Mouse (Mus musculus): ENCODE measurements around the gene 1700034J05Rik.

DNA sequence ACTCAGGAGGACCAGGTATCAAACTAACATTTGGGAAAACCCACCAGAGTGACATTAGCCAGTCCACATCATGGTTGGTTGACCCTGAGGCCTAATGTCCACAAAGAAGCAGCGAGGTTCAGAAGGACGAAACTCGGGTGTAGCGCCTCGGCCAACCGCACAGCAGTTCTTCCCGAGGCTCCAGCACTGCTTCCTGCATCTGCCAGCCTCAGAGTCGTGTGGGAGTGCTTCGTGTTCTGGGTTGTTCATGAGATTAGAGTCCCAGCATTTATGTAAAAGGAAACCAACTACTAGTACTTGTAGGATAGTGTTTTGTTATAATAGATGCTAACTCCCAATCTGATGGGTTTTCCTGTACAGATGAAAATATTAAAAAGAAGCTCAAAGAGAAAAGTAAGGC, 45.1 kb upstream of the 1700034J05Rik start:
- no peak for TF ChIP-seq POLR2A (IDR thresholded peaks at IDR 0.05; ENCODE audit: insufficient read depth, low read length)
- TF ChIP-seq CTCF (IDR thresholded peaks at IDR 0.05; ENCODE audit: low read depth, low read length), result no peak
